Mouse (Mus musculus) olfactory bulb, adult 2 months (tissue): ENCODE data around the gene D7Ertd443e. TPM values are rescaled to one million over a fixed set of nuclear protein-coding genes. Genes with fewer than 3 reads are reported as not detected.

Experiments
- H3K27ac ChIP-seq: fragments of 200-500 bp; 2 replicates; pipeline ENCODE4 v1.5.1; 2012; ENCODE audit warnings: low read depth, low read length; ENCODE audit not compliant: insufficient read depth
- H3K4me1 ChIP-seq: fragments of 200-500 bp; 2 replicates; pipeline ENCODE4 v1.6.1; 2012; ENCODE audit warnings: low read length; ENCODE audit not compliant: control insufficient read depth, insufficient read depth
- H3K4me3 ChIP-seq: fragments of 200-500 bp; 2 replicates; pipeline ENCODE4 v1.5.1; 2012; ENCODE audit warnings: mild to moderate bottlenecking, low read depth, low read length, moderate library complexity; ENCODE audit not compliant: insufficient read depth
- CTCF ChIP-seq: fragments of 200-500 bp; IDR thresholded peaks from 2 replicates; pipeline ENCODE4 v1.5.1; 2012; ENCODE audit warnings: low read depth, mild to moderate bottlenecking, low read length, moderate library complexity; ENCODE audit not compliant: insufficient read depth
- POLR2A ChIP-seq: fragments of 200-500 bp; IDR thresholded peaks from 2 replicates; pipeline ENCODE4 v1.6.1; 2012; ENCODE audit warnings: mild to moderate bottlenecking, low read depth, low read length, moderate library complexity; ENCODE audit not compliant: insufficient read depth
- WGBS: fragments of 180-500 bp; shearing (Covaris S2); methylation state at CpG from one replicate; pipeline ENCODE4 v1.1.7; 2018; 5-methylcytosine and 5-hydroxymethylcytosine counted together
- polyA plus RNA-seq: library from polyadenylated mRNA; stranded (reverse); fragments of >200 nt; gene quantifications from 2 replicates; pipeline ENCODE4 v1.2.4, GENCODE M21; 2012; ENCODE audit warnings: low replicate concordance; ENCODE audit not compliant: missing spikeins, insufficient read depth, insufficient read length

The D7Ertd443e gene
- polyA plus RNA-seq, 1 experiment: not detected

DNA sequence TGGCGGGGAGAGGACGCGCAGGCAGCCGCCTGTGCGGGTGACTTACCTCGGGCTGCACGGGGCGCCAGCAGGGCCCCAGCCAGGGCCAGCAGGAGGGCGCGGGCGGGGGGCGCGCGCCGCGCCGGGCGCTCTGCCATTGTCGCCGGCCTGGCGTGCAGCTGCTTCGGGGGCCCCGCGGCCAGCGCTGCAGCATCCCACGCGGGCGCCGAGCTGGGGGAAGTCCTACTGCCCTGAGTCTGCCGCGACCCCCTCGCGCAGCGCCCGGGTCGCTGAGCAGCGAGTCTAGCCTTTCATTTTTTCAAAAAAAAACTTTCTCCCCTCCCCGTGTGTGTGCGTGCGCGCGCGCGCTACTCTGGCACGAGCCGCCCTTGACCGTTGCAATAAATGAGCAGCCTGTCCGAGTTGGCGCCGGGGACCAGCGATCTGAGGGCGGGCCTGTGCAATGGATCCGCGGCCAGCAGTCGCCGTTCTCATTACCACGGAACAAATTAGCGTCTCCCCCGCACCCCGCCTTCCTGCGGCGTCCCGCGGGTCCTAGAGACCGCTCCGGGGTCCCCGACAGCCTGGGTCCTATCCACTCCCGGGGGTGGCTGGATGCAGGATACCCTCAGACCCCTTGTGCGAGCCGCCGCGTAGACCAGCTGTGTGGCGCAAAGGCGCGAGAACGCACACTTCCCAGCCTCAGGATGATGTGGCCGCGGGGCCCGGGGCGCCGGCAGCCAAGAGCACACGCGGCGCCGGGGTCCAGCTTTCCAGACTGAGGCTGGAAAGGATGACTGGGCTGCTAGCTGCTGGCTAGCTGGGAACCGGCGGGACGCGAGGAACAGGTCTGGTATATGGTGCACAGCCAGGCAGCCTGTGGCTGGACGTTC is 160.5 kb downstream of the D7Ertd443e start:
- 1% methylated on average over 90 of the region's 90 CpGs for WGBS
- Histone ChIP-seq H3K27ac (no peak overlapping the region), H3K4me1 (peaks cover 9% of the 10 kb centered on the region), H3K4me3 (peak overlapping the region; percentile 57)
- TF ChIP-seq POLR2A: no peak
- TF ChIP-seq CTCF: no peak

DNA sequence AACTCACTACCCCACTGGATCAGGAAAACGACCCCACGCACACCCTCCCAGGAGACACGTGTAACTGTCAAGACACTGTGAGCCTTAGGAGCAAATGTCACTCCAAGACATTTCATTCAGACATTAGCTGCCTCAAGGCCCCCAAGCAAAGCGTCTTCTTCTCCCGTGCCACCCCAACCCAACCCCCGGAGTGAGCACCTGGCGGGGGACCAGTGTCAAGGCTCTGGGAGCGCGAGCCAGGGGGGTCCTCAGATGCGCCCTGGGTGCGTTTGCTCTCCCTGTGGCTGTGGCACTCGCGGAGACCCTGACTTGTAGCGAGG is 161.1 kb downstream of the D7Ertd443e start:
- H3K4me3 ChIP-seq: peak overlapping the region; percentile 57
- TF ChIP-seq POLR2A (no peak), CTCF (0 out of 2 replicates have a peak, but pooled peaks have one; percentile 6)
- no peak overlapping the region for H3K27ac ChIP-seq
- WGBS: 1% methylated on average over 14 of the region's 14 CpGs
- H3K4me1 ChIP-seq: peaks cover 12% of the 10 kb centered on the region

DNA sequence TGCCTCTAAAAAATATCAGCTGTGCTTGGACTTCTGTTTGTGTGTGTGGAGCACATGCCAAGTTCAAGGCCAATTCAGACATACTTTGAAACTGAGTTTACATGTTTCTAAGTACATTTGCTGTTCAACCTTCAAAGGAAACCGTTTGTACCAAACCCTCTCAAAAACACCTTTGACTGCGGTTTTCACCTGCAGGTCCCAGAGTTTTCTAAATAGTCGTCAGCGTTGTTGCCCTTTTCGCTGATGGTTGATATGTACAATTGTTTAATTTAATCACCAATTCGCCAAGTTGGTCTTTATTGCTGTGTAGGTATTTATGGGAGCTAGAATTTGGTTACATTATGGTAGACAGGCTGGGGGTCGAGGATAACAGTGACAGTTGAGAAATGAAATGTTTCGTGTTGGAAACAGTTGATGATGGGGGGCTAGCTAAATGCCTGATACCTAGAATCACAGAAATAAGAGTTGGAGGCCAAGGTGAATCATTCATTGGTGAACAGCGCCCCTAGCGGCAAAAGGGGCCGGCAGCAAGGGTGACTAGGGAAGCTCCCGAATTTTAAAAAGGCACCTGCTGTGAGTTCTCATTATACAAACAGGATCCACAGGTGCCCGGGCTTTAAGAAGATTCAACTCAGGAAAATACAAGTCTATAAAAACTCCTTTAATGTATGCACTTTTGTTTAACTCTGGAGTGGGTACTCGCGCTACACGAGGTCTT is 161.9 kb downstream of the D7Ertd443e start:
- Histone ChIP-seq H3K4me3 (no peak overlapping the region), H3K4me1 (peaks cover 12% of the 10 kb centered on the region), H3K27ac (no peak overlapping the region)
- WGBS: 28% methylated on average over 16 of the region's 16 CpGs
- TF ChIP-seq CTCF: peak; percentile 58
- TF ChIP-seq POLR2A: no peak

Other genes with a start within 250 kb of the D7Ertd443e start
- gene Adam12, start 153.5 kb downstream of the D7Ertd443e start, polyA plus RNA-seq: not detected in 2 replicates